Mouse (Mus musculus): ENCODE data around the gene Fibin. TPM values are rescaled to one million over a fixed set of nuclear protein-coding genes. Genes with fewer than 3 reads are reported as not detected.

Gene Fibin
- not detected in 2 replicates for total RNA-seq (2023)

DNA sequence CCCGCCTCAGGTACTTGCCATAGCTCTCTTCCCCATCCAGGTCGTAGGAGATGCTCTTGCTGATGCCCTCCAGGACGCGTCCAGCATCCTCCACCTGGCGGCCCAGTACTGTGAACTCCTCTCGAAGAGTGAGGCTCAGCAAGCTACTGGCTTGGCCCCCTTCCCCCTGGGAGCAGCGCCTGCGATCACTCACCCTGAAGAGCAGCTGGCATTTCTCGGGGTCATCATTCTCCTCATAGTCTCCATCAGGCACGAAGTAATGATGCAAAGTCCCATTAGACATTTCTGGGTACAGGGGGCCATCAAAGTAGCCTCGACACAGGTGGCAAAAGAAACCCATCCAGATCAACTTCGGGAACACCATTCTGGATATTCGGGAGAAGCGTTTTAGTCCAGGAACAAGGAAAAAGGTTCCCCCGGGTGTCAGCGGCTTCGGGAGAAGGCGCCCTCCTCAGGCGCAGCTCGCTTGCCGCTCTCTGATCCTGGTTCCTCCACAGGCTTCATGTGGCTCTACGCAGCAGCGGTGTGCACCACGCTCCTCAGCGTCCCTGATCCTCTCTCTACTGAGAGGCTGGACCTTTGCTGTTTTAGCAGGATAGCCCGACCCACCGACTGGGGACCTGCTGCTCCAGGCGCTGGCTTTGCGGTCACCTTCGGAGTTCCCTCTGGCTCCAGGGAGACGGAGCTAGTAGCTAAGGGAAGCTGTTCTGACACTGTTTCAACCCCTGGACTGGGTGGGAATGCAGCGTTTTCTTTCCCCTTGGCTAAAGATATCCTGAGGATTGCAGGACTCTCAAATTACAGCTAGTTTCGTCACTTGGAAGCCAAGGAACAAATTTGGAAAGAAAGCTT, at the start of gene Fibin:
Gene Fibin (minus strand): TSS at position 752 of the 852 bp plus-strand sequence.

DNA sequence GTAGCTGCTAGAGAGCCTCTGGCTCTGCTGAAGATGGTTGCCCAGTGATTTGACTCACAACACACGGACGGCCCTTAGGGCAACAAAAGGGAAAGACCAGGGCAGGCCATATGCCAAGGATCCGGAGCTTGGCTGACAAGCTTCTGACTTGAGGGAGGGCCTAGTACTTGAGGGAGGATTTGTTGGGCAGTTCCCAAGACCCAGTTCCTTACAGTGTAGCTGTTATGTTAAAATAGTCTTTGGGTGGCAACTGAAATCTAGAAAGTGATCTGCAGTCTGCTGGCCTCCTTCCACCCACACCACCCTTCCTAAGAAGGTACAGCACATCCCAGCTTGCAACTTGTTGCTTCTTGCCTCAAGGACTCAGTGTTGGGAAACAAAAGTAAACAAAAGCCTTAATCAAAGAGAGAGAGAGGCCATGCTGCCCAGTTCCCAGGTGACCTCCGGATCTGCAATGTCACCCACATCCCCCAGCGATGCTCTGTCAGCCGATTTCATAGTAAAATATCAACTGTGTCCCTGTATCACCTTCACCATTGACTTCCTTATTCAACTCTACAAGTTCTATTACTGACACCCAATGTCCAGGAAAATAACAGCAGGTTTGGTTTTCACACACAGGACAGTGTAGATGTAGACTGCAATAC, 48.4 kb downstream of the Fibin start, which contains the start of gene Bbox1:
Gene Bbox1 (minus strand): TSS at position 52 of the 647 bp plus-strand sequence.

Other genes with a start within 250 kb of the Fibin start
- not detected in 2 replicates for gene Bbox1, start 48.6 kb downstream of the Fibin start, total RNA-seq (2023)
- not detected in 2 replicates for gene Slc5a12, start 234.1 kb upstream of the Fibin start, total RNA-seq (2023)